Mouse (Mus musculus) CH12.LX (cell line): ENCODE results near the gene Ephb3. TPM values are rescaled to one million over a fixed set of nuclear protein-coding genes. Genes with fewer than 3 reads are reported as not detected.
A peak's percentile ranks its signal among the peaks of the same experiment; 100 is the strongest.

Source experiments
- DNase-seq: peaks from one replicate; pipeline ENCODE4 v3.0.0-alpha.2; 2013; ENCODE audit errors: extremely low read depth
- H3K27ac ChIP-seq: 2 replicates; pipeline ENCODE4 v1.5.1; 2012; ENCODE audit warnings: low read depth, mild to moderate bottlenecking, control low read depth, moderate library complexity; ENCODE audit not compliant: insufficient read depth
- H3K27me3 ChIP-seq: replicated peaks from 2 replicates; pipeline ENCODE3; 2012; ENCODE audit warnings: inconsistent platforms
- H3K36me3 ChIP-seq, 2 experiments: replicated peaks in 1 of 2; 2 replicates each; pipeline versions ENCODE3 to v1.6.1; 2012; ENCODE audit warnings: inconsistent platforms in 1 of 2, low read length in 1 of 2, mild to moderate bottlenecking in 1 of 2, mixed read lengths in 1 of 2, moderate library complexity in 1 of 2; ENCODE audit not compliant: control insufficient read depth in 1 of 2, insufficient read depth in 1 of 2
- H3K4me1 ChIP-seq, 2 experiments: 2 replicates each; pipeline ENCODE4 v1.6.1; 2012; ENCODE audit warnings: inconsistent platforms in 1 of 2, moderate library complexity in 1 of 2; ENCODE audit not compliant: insufficient read depth in 2 of 2, control insufficient read depth in 1 of 2
- H3K4me2 ChIP-seq: 2 replicates; pipeline ENCODE4 v1.6.1; 2012; ENCODE audit warnings: low read depth, mild to moderate bottlenecking, control low read depth; ENCODE audit not compliant: poor library complexity, insufficient read depth, severe bottlenecking
- H3K4me3 ChIP-seq, 3 experiments: fragments of 150-350 bp in 1 of 3; sonication (generic) in 1 of 3; replicated peaks in 1 of 3; 2 replicates each; pipeline versions ENCODE3 to v1.5.1; 2011 to 2012; ENCODE audit warnings: low read depth in 2 of 3, low read length in 2 of 3, mild to moderate bottlenecking in 2 of 3, moderate library complexity in 2 of 3, control low read depth in 1 of 3, improper control_type of control experiment in 1 of 3, inconsistent platforms in 1 of 3, mixed read lengths in 1 of 3; ENCODE audit not compliant: poor library complexity in 1 of 3
- H3K79me2 ChIP-seq: replicated peaks from 2 replicates; pipeline ENCODE4 v1.6.1; 2012; ENCODE audit warnings: mild to moderate bottlenecking, moderate library complexity; ENCODE audit not compliant: control insufficient read depth, poor library complexity, insufficient read depth, severe bottlenecking; ENCODE audit errors: extremely low read depth
- H3K9ac ChIP-seq: 2 replicates; pipeline ENCODE4 v1.6.1; 2012; ENCODE audit warnings: low read depth, mild to moderate bottlenecking, control low read depth, moderate library complexity; ENCODE audit not compliant: insufficient read depth
- H3K9me3 ChIP-seq: replicated peaks from 2 replicates; pipeline ENCODE3; 2012; ENCODE audit warnings: low read length, inconsistent platforms, mixed read lengths
- BHLHE40 ChIP-seq: IDR thresholded peaks from 2 replicates; pipeline ENCODE4 v1.6.1; 2011; ENCODE audit warnings: mild to moderate bottlenecking, low read depth, low read length, improper control_type of control experiment
- CHD2 ChIP-seq: IDR thresholded peaks from 2 replicates; pipeline ENCODE4 v1.6.1; 2011; ENCODE audit warnings: low read length, improper control_type of control experiment
- CTCF ChIP-seq, 2 experiments: IDR thresholded peaks in 1 of 2; conservative IDR thresholded peaks in 1 of 2; 2 replicates each; pipeline ENCODE4 v1.5.1; 2011 to 2012; ENCODE audit warnings: low read depth in 2 of 2, low read length in 2 of 2, improper control_type of control experiment in 1 of 2, inconsistent platforms in 1 of 2, mild to moderate bottlenecking in 1 of 2, moderate library complexity in 1 of 2
- E2F4 ChIP-seq: IDR thresholded peaks from 2 replicates; pipeline ENCODE4 v1.6.1; 2011; ENCODE audit warnings: low read depth, low read length, improper control_type of control experiment; ENCODE audit not compliant: insufficient replicate concordance
- ETS1 ChIP-seq: conservative IDR thresholded peaks from 2 replicates; pipeline ENCODE4 v1.6.1; 2012; ENCODE audit warnings: low read depth, mild to moderate bottlenecking, inconsistent platforms, low read length, improper control_type of control experiment, moderate library complexity
- GABPA ChIP-seq: IDR thresholded peaks from 2 replicates; pipeline ENCODE4 v1.6.1; 2012; ENCODE audit warnings: low read depth, low read length, improper control_type of control experiment, inconsistent platforms; ENCODE audit not compliant: insufficient replicate concordance
- HCFC1 ChIP-seq: IDR thresholded peaks from 2 replicates; pipeline ENCODE4 v1.6.1; 2012; ENCODE audit warnings: low read depth, mild to moderate bottlenecking, inconsistent platforms, low read length, improper control_type of control experiment
- KAT2A ChIP-seq: IDR thresholded peaks from 2 replicates; pipeline ENCODE4 v1.6.1; 2012; ENCODE audit warnings: low read length, improper control_type of control experiment, inconsistent platforms; ENCODE audit not compliant: insufficient replicate concordance
- MAZ ChIP-seq: IDR thresholded peaks from 2 replicates; pipeline ENCODE4 v1.6.1; 2012; ENCODE audit warnings: low read depth, mild to moderate bottlenecking, inconsistent platforms, low read length, improper control_type of control experiment, moderate library complexity
- MYC ChIP-seq: IDR thresholded peaks from 2 replicates; pipeline ENCODE4 v1.6.1; 2011; ENCODE audit warnings: low read depth, mild to moderate bottlenecking, improper control_type of control experiment, low read length
- NELFE ChIP-seq: IDR thresholded peaks from 2 replicates; pipeline ENCODE4 v1.6.1; 2011; ENCODE audit warnings: low read depth, low read length, improper control_type of control experiment
- NRF1 ChIP-seq: IDR thresholded peaks from 2 replicates; pipeline ENCODE4 v1.6.1; 2014; ENCODE audit warnings: low read depth, mild to moderate bottlenecking, inconsistent platforms, low read length, improper control_type of control experiment, moderate library complexity
- PAX5 ChIP-seq: IDR thresholded peaks from 2 replicates; pipeline ENCODE4 v1.6.1; 2012; ENCODE audit warnings: low read length, inconsistent platforms, mixed read lengths
- SIN3A ChIP-seq: IDR thresholded peaks from 2 replicates; pipeline ENCODE4 v1.6.1; 2012; ENCODE audit warnings: low read length, improper control_type of control experiment, inconsistent platforms
- SMC3 ChIP-seq: IDR thresholded peaks from 2 replicates; pipeline ENCODE4 v1.6.1; 2011; ENCODE audit warnings: low read depth, low read length, improper control_type of control experiment
- TBP ChIP-seq: conservative IDR thresholded peaks from 2 replicates; pipeline ENCODE4 v1.6.1; 2011; ENCODE audit warnings: low read depth, low read length, improper control_type of control experiment
- TCF12 ChIP-seq: IDR thresholded peaks from 2 replicates; pipeline ENCODE4 v1.6.1; 2014; ENCODE audit warnings: low read depth, mild to moderate bottlenecking, inconsistent platforms, low read length, improper control_type of control experiment
- USF1 ChIP-seq: IDR thresholded peaks from 2 replicates; pipeline ENCODE4 v1.6.1; 2014; ENCODE audit warnings: low read depth, mild to moderate bottlenecking, inconsistent platforms, low read length, improper control_type of control experiment
- ZKSCAN1 ChIP-seq: IDR thresholded peaks from 2 replicates; pipeline ENCODE4 v1.6.1; 2012; ENCODE audit warnings: low read depth, inconsistent platforms, low read length, improper control_type of control experiment, borderline replicate concordance
- ZNF384 ChIP-seq: IDR thresholded peaks from 2 replicates; pipeline ENCODE4 v1.6.1; 2012; ENCODE audit warnings: low read depth, low read length, improper control_type of control experiment, inconsistent platforms
- dilution Hi-C: fragments of 300-500 bp; cut with MboI; formaldehyde crosslinking; loops from 2 replicates; pipeline ENCODE4 v1.14.3; 2020; ENCODE audit warnings: low sequenced_read_pairs; ENCODE audit not compliant: extremely low pct_unique_long_range_greater_than_20kb, extremely low pct_ligation_motif_present
- in situ Hi-C: fragments of 300-500 bp; cut with MboI; formaldehyde crosslinking; loops from 3 replicates; pipeline ENCODE4 v1.14.3; 2019; ENCODE audit warnings: low sequenced_read_pairs, low pct_ligation_motif_present, low pct_unique_long_range_greater_than_20kb, mixed read lengths
- polyA plus RNA-seq: library from polyadenylated mRNA; unstranded; fragments of >175 nt; gene quantifications from 2 replicates; pipeline ENCODE4 v1.2.1, GENCODE M21; 2012; ENCODE audit warnings: low read depth; ENCODE audit not compliant: insufficient read length
- total RNA-seq, 2 experiments: library from RNA; depleted of rRNA; stranded (reverse); fragments of 300-350 nt in 1 of 2; fragments of >200 nt in 1 of 2; gene quantifications; 2 replicates each; pipeline ENCODE4 v1.2.3; 2012 to 2014

Ephb3 gene
- total and polyA plus RNA-seq, 3 experiments, result not detected

DNA sequence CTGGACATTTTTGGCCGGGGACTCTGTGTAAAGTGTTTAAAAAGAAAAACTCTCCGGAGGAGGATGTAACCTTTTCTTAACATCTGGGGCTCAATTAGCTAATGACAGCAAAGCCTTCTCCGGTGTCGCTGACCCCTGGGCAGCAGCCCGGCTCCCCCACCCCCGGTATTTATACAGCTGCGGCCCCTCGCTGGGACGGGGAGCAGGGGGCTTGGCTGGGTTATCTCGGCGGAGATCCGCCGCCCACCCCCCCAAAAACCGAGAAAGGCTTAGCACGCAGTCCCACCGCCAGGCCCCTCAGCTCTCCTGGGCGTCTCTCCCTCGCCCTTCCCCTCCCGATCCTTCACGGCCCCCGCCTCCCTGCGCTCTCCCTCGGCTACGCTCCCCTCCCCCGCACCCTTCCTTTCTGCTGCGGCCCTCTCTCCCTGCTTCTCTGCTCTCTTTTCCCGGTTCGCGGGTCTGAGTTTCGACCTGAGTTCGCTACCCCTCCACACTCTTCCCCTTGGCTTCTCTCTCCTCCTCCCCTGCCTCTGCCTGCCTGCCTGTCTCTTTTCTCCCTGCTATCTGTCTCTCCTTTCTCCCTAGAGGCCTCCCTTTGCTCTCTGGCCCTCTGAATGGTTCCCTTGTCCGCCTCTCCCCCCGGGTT lies 42.0 kb downstream of the Ephb3 start:
- Histone ChIP-seq H3K27me3 (peaks cover 6% of the 10 kb centered on the region), H3K27ac (no peak overlapping the region), H3K4me3 (peak overlapping the region; percentile 20 to 57 (median 47)), H3K4me2 (peak overlapping the region; percentile 97), H3K36me3 (no peaks in the 10 kb centered on the region), H3K9me3 (no peaks in the 10 kb centered on the region), H3K79me2 (no peaks in the 10 kb centered on the region), H3K4me1 (peaks cover 5 to 14% of the 10 kb centered on the region in 2 experiments; a peak in 3 of 4 replicates), H3K9ac (peak overlapping the region; percentile 84)
- TF ChIP-seq NELFE (no peak), E2F4 (no peak), NRF1 (no peak), GABPA (no peak), HCFC1 (no peak), ZKSCAN1 (no peak), SMC3 (no peak), BHLHE40 (no peak), CTCF (conservative IDR thresholded peaks at IDR 0.05 in 1 of 2, IDR thresholded peaks at IDR 0.05 in 1 of 2; ENCODE audit: low read depth in 2 of 2, low read length in 2 of 2) (no peak), ETS1 (no peak), TBP (no peak), MYC (no peak), KAT2A (no peak), CHD2 (no peak), ZNF384 (no peak), PAX5 (no peak), SIN3A (no peak), USF1 (no peak), MAZ (no peak)
- dilution Hi-C loops (no loop called here), in situ Hi-C loops (no loop called here)
- DNase-seq, result no peak

DNA sequence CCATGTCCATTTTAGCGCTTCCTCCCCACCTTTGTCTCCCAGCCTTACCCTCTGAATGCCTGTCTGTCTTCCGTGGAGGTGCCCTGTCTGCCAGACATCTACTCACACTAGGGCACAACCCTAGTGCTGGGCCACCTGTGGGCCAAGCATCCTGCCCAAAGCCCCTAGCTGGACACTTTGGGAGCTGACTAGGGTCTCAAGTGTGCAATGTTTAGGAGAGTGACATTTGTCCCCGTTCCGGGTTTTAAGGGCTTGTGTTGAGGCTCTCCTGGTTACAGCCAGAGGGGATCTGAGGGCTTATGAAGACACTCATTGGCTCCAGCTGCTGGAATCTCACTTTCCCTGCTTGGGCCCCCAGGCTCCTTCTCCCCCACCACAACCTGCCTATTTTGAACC lies 42.5 kb downstream of the Ephb3 start:
- peaks cover 6% of the 10 kb centered on the region for H3K27me3 ChIP-seq
- no peak overlapping the region for H3K27ac ChIP-seq
- H3K36me3 ChIP-seq, result no peaks in the 10 kb centered on the region
- no peak overlapping the region for H3K9ac ChIP-seq
- peaks cover 5 to 14% of the 10 kb centered on the region in 2 experiments; a peak in 3 of 4 replicates for H3K4me1 ChIP-seq
- dilution Hi-C loops (no loop called here), in situ Hi-C loops (no loop called here)
- H3K4me2 ChIP-seq, result no peak overlapping the region
- TF ChIP-seq SIN3A (no peak), MAZ (no peak), TCF12 (no peak)
- no peaks in the 10 kb centered on the region for H3K79me2 ChIP-seq
- no peak overlapping the region for H3K4me3 ChIP-seq
- no peaks in the 10 kb centered on the region for H3K9me3 ChIP-seq
- no peak for DNase-seq
